Mouse (Mus musculus): ENCODE data around the gene Fcer1a. TPM values are rescaled to one million over a fixed set of nuclear protein-coding genes. Genes with fewer than 3 reads are reported as not detected.

Gene Fcer1a
- polyA plus RNA-seq (2014; fragmentation: Illumina TruSeq; extraction: RNeasy Lipid Tissue Mini Kit (QIAGEN cat#74804); ENCODE audit: low read depth, low replicate concordance) = not detected

DNA sequence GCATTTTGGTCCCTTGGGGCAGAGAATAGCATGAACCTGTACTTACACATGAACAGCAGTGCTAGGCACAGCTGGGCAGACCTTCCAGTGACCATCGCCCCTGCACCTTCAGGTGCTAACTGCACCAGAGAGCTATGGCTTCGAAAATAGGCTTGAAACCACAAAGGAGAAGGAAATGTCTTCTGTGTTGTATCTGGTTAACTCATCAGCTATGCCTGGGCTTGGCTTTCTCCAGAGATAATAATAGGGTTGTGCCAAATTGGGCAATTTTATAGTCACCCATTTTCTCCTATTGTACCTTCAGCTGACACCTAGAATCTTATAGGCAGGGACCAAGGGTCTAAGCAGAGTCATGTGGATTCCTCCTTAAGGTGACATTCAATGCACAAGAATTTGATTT lies at the start of gene Fcer1a:
TSS of gene Fcer1a (minus strand) at position 134 of the 400 bp plus-strand sequence.

DNA sequence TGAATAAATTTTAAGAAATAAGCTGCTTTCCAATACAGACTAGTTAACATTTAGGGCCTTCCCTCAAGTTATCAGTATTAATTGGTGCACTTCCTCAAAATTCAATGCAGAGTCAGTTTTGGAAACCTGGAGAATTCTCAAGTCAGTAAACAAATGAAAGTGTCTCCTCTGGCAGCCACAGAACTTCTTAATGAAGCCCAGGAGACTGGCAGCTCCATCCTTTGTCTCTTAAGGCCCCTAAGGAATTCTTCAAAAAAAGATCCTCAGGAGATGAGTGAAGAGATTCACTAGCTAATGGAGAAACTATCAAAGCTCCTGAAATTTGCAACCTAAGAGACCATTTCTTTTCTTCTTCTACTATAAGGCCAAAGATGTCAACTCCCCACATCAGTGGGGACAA lies 38.7 kb upstream of the Fcer1a start, which contains the start of gene Olfr418:
TSS of gene Olfr418 (plus strand) at position 301 of the 400 bp plus-strand sequence.

DNA sequence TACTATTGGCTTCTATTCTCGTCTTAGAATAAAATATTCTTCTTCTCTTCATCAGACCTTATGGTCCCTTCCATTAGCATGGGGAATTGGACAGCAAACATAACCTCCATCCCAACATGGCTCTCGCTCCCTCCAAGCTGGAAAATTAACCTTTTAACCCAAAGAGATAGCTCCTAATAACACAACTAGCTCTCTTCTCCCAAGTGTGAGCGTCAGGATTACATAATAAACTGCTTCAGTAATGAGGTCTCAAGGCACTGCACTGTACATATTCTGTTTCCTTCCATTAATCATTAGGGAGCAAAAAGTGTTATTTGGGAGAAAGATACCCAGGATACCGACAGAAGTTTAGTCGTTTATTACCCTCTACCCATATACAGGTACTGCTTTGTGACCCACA lies 14.9 kb downstream of the Fcer1a start, which contains the start of gene Olfr1404:
TSS of gene Olfr1404 (plus strand) at position 301 of the 400 bp plus-strand sequence.

DNA sequence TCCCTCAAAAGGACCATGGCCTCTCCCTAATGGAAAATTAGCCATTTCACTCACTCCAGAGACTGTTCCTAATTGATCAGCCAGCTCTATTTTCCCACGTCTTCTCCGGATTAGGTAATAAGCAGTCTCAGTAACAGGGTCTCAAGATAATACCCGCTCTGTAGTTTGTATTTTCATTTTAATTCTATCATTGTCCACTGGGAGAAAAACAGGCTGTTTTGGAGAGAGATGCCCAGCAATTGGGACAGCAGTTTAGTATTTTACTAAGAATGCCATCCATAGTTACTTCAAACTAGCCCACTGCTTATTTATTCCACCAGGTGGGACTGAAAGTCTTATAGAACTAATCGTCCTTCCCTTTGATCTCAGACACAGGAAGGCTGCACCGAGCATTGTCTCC lies 29.5 kb downstream of the Fcer1a start, which contains the start of gene Olfr218:
TSS of gene Olfr218 (plus strand) at position 301 of the 400 bp plus-strand sequence.

DNA sequence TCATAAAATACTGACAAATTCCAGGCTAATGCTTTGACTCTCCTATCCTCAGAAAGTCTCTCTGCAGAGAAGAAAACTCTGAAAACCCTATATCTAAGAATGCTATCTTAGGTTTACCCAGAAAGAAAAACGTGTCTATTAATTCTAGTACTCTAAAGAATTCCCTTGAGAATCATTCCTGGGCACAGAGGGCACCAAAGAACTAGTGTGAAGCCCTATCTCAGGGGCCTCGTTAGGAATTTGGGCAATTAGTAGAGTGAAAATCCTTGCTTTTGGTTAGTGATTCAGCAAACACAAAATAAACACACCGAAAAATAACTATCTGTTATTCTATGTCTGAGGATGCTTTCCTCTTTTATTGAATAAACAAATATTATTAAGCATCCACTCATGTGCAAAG lies 36.5 kb downstream of the Fcer1a start, which contains the start of gene Olfr1406:
TSS of gene Olfr1406 (minus strand) at position 101 of the 400 bp plus-strand sequence.

Other genes with a start within 250 kb of the Fcer1a start
- not detected for gene Olfr1408, start 89.8 kb downstream of the Fcer1a start, polyA plus RNA-seq (2014; fragmentation: Illumina TruSeq; extraction: RNeasy Lipid Tissue Mini Kit (QIAGEN cat#74804); ENCODE audit: low read depth, low replicate concordance)
- gene Olfr1406, start 36.6 kb downstream of the Fcer1a start, polyA plus RNA-seq (2014; fragmentation: Illumina TruSeq; extraction: RNeasy Lipid Tissue Mini Kit (QIAGEN cat#74804); ENCODE audit: low read depth, low replicate concordance) = not detected
- not detected for gene Olfr218, start 29.4 kb downstream of the Fcer1a start, polyA plus RNA-seq (2014; fragmentation: Illumina TruSeq; extraction: RNeasy Lipid Tissue Mini Kit (QIAGEN cat#74804); ENCODE audit: low read depth, low replicate concordance)
- gene Olfr1404, start 14.8 kb downstream of the Fcer1a start, polyA plus RNA-seq (2014; fragmentation: Illumina TruSeq; extraction: RNeasy Lipid Tissue Mini Kit (QIAGEN cat#74804); ENCODE audit: low read depth, low replicate concordance) = not detected
- not detected for gene Olfr418, start 38.8 kb upstream of the Fcer1a start, polyA plus RNA-seq (2014; fragmentation: Illumina TruSeq; extraction: RNeasy Lipid Tissue Mini Kit (QIAGEN cat#74804); ENCODE audit: low read depth, low replicate concordance)
- gene Mptx2, start 50.6 kb upstream of the Fcer1a start, polyA plus RNA-seq (2014; fragmentation: Illumina TruSeq; extraction: RNeasy Lipid Tissue Mini Kit (QIAGEN cat#74804); ENCODE audit: low read depth, low replicate concordance) = not detected
- gene Ackr1, start 106.5 kb upstream of the Fcer1a start, polyA plus RNA-seq (2014; fragmentation: Illumina TruSeq; extraction: RNeasy Lipid Tissue Mini Kit (QIAGEN cat#74804); ENCODE audit: low read depth, low replicate concordance) = not detected
- 0.69 TPM for gene Aim2, start 123.7 kb upstream of the Fcer1a start, polyA plus RNA-seq (2014; fragmentation: Illumina TruSeq; extraction: RNeasy Lipid Tissue Mini Kit (QIAGEN cat#74804); ENCODE audit: low read depth, low replicate concordance)
- gene Cadm3, start 140.5 kb upstream of the Fcer1a start, polyA plus RNA-seq (2014; fragmentation: Illumina TruSeq; extraction: RNeasy Lipid Tissue Mini Kit (QIAGEN cat#74804); ENCODE audit: low read depth, low replicate concordance) = not detected